Mouse (Mus musculus): ENCODE data around the gene Actbl2. TPM values are rescaled to one million over a fixed set of nuclear protein-coding genes. Genes with fewer than 3 reads are reported as not detected.

Gene Actbl2
- total RNA-seq (2021) (not detected), polyA plus RNA-seq (2012; rRNA removed) (not detected in 2 replicates)
- long read RNA-seq, result 0 reads

- DNase-seq, result no peak
Measured at GRCm38 (mm10) chr13:111254713-111255112, at the start of gene Actbl2. TSS of gene Actbl2 (plus strand) at chr13:111255013.

- DNase-seq, result peak; percentile 18
Measured at GRCm38 (mm10) chr13:111210649-111211378, 44.0 kb upstream of the Actbl2 start.

- no peak for DNase-seq
Measured at GRCm38 (mm10) chr13:111228768-111229167, 26.0 kb upstream of the Actbl2 start.

GRCm38 (mm10) chr13:111229541-111229940 lies 25.3 kb upstream of the Actbl2 start:
- no peak for DNase-seq

GRCm38 (mm10) chr13:111232416-111232815 lies 22.4 kb upstream of the Actbl2 start:
- DNase-seq, result no peak

- DNase-seq, result no peak
Measured at GRCm38 (mm10) chr13:111233356-111233755, 21.5 kb upstream of the Actbl2 start.

- DNase-seq, result no peak
Measured at GRCm38 (mm10) chr13:111234573-111234972, 20.2 kb upstream of the Actbl2 start.

- DNase-seq, result no peak
Measured at GRCm38 (mm10) chr13:111235719-111236166, 19.1 kb upstream of the Actbl2 start.

- no peak for DNase-seq
Measured at GRCm38 (mm10) chr13:111236461-111236864, 18.4 kb upstream of the Actbl2 start.

GRCm38 (mm10) chr13:111237296-111237695 lies 17.5 kb upstream of the Actbl2 start:
- no peak for DNase-seq

GRCm38 (mm10) chr13:111237865-111238465 lies 16.8 kb upstream of the Actbl2 start:
- DNase-seq, result no peak

GRCm38 (mm10) chr13:111251106-111251505 lies 3.7 kb upstream of the Actbl2 start:
- DNase-seq, result no peak

- no peak for DNase-seq
Measured at GRCm38 (mm10) chr13:111251795-111252194, 3.0 kb upstream of the Actbl2 start.

- DNase-seq, result no peak
Measured at GRCm38 (mm10) chr13:111258016-111258415, 3.2 kb downstream of the Actbl2 start.

- no peak for DNase-seq
Measured at GRCm38 (mm10) chr13:111258424-111259092, 3.7 kb downstream of the Actbl2 start.

GRCm38 (mm10) chr13:111259093-111259491 lies 4.3 kb downstream of the Actbl2 start:
- DNase-seq, result no peak

- DNase-seq, result no peak
Measured at GRCm38 (mm10) chr13:111259711-111260110, 4.9 kb downstream of the Actbl2 start.

- no peak for DNase-seq
Measured at GRCm38 (mm10) chr13:111263186-111263585, 8.4 kb downstream of the Actbl2 start.

- DNase-seq, result no peak
Measured at GRCm38 (mm10) chr13:111263758-111264157, 8.9 kb downstream of the Actbl2 start.

GRCm38 (mm10) chr13:111265231-111266000 lies 10.6 kb downstream of the Actbl2 start:
- DNase-seq, result peak; percentile 15

- no peak for DNase-seq
Measured at GRCm38 (mm10) chr13:111266855-111267254, 12.0 kb downstream of the Actbl2 start.

GRCm38 (mm10) chr13:111268992-111269391 lies 14.2 kb downstream of the Actbl2 start:
- DNase-seq, result no peak
